Mouse (Mus musculus): ENCODE measurements at regions not wholly inside any gene's neighbourhood (a gene's known extent, or its start where the extent isn't known, plus 50 kb on each side); places are given as distances from the start of the nearest gene placed in this dataset.

DNA sequence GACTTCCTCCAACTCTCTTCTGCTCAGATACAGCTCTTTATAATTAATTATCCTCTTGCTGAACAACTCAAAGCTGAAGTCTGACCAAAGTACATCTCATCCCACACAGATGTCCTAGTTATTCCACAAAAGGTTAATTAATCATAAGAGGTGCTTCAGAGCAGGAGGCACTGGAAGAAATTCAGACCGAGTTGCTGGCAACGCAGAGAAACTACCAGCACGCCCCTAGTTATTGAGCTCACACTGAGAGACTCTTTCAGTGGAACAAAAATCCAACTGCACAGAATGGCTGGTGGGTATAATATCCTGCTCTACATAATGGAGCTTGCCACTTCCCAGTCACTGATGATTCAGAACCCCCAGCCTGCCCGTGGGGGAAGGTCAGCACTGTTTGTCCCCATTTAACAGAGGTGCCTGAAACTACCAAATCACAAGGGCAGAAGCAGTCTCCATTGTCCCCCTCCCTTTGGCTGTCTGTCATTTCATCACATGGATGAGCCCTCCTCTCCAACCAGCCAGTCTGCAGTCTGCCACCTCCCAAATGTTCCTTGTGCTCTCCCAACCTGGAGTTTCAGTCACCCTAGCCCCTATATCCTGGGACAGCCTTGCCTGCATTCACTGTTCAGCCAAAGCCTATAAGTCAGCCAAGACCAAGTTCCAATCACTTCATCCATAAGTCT lies 170.3 kb upstream of the Creb1 start:
- DNase-seq (ENCODE audit: low read depth), result no peak

DNA sequence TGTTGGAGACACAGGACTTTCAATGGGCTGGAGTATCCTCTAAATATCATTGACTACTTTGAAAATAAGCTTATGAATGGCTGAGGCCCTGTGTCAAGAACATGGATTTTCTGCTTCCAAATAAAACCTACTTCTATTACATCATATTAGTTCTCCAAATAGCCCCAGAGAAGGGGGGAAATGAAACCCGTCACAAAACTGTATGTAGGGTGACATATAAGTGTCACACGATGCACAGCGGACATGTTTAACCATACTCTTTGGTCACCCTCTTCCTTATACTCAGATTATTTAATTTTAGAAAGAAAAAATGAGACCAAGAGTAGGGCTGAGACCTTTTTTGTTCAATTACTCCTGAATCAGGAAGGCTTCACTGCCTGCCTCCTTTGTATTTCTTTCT lies 189.2 kb upstream of the Creb1 start:
- no peak for DNase-seq (ENCODE audit: low read depth)

DNA sequence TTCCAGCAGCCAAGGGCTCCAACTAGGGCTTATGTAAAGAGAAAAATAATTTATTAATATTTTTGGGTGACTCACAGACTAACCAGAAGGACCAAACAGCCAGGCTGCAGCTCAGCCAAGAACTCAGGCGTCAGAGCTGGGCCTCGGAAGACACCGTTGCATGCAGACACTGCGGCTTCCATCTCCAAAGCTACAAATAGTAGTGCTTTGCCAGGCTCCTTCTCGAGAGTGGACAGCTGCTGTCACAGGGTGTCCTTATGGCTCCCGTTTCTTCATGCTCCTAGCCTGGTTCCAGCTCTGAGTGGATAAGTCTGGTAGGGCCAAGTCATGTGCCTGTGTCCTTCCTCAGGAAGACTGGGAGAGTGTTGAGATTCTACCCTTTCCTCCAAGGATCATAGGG lies 190.8 kb upstream of the Creb1 start:
- peak; percentile 20 for DNase-seq (ENCODE audit: low read depth)

DNA sequence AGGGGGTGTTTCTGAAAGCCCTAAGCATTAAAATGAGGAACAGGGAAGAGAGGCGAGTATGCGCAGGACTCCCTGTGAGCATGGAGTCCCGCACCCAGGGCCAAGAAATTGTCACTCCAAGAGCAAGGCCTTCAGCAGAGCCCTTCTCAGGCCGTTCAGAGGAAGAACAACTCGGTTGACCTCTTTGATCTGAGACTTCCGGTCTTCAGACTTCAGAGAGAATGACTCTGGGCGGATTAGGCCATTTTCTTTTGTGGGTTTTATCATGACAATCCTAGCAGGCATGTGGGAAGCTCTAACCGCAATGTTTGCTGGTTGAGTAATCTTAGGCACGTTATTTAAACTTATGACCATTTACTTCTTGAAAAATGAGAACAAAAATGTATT lies 193.9 kb upstream of the Creb1 start:
- peak; percentile 72 for DNase-seq (ENCODE audit: low read depth)

DNA sequence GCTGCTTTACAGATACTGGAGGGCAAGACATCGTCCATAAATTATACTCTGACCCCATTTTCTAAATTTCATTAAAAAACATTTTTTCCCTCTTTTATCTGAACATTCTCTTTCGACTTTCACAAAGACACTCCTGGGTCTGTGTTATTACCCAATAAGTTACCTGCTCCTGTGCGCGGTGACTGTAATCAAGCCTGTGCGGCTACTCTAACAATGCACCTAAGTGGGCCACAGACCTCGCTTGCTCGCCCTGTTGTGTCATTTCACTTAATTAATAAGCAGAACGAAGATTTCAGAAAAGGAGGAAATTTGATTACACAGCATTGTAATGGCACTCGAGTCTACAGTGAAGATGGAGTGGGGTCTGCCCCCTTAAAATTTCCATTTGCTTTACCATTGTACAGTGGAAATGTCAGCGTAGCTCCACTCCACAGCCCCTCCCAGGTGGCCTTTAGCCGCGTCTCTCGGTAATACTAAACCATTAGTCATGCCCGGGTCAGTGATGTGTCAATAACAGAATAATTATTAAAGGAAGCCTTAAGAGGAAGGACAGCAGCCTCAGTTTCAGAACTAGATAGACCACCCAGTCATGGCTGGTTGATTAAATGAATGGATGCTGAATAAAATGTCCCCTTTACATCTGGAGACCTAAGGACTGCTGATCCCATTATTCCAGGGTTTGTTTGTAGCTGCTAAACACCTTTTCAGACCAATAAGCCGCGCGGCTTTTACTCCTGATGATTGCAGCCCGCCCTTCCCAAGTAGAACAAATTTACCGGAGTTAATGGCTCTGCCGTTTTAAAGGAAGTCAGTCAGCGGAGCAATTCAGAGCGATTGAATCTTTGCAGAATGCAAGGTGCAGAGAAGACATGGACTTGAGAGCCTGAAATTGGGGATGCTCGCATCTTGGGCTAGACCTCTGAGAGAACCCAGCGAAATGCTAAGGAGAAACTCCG lies 194.5 kb upstream of the Creb1 start:
- DNase-seq (ENCODE audit: low read depth), result no peak

DNA sequence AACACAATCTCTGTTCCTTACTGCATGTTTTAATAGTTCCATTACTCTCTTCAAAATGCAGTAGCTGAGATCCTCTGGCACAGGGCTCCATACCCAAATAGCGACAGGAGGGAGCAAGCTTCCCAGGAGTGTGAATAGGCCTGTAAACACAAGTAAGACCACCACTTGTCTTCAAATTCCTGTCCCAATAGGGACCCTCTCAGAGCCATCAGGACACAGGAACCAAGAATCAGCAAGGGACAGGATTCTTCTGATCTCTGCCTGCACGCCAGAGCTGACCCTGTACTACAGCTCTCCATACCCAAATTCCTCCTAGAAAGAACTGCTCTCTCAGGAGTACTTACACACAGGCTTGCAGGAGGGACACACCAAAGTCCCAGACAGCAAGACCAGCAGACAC lies 200.9 kb upstream of the Creb1 start:
- no peak for DNase-seq (ENCODE audit: low read depth)

DNA sequence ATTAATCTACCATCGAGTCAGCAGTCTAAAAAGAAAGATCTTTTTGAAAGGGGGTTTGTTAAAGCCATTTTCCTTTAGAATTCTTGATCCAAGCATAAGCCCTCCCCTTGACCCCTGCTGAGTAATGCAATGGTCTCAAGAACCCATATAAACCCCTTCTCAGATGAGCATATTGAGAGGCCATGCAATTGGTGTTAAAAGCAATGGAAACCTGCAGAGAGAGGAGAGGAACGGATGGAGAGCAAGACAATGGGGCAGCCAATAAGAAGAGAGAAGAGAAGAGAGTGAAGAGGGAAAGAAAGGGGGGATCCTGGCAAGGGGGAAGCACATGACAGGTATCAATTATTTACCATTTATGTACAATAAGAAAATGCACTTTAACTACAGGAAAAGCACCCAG lies 201.7 kb upstream of the Creb1 start:
- no peak for DNase-seq (ENCODE audit: low read depth)

DNA sequence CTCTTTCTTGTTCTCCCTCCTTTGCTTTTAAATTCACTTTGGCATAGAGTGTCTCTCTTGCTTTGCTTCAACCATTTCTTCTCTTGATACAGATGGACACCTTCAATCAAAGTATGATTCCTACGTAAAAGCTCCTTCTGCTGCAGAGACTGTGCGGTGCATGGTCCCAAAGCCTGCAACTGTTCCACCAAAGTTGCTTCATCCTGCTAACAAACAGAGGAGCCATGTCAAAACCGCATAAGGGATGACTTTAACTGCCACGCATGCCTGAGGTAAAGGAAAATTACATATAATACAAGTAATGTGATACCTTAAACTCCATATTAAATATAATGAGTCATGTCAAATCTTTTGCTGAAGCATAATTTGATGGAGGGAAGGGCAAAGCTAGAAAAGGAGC lies 200.1 kb upstream of the Klf7 start:
- peak; percentile 68 for DNase-seq (ENCODE audit: low read depth)

DNA sequence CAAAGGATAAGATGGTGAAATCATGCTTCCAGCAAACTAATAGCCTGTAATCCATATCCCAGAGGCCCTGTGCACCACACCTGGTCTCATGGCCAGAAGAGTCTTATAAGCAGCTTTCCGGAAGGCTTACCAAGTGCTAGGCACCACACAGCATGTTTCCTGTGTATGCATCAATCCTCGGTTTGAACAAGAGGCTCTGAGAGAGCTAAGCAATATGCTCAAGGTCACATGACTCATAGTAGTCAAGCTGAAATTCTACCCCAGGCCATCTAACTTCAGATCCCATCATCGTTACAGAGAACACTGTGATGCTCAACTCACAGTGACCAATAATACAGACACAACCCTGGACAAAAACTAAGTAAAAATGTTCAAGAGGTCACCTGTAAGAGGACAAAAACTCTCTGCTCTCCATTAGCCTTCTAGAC lies 197.1 kb upstream of the Klf7 start:
- DNase-seq (ENCODE audit: low read depth), result peak; percentile 27

DNA sequence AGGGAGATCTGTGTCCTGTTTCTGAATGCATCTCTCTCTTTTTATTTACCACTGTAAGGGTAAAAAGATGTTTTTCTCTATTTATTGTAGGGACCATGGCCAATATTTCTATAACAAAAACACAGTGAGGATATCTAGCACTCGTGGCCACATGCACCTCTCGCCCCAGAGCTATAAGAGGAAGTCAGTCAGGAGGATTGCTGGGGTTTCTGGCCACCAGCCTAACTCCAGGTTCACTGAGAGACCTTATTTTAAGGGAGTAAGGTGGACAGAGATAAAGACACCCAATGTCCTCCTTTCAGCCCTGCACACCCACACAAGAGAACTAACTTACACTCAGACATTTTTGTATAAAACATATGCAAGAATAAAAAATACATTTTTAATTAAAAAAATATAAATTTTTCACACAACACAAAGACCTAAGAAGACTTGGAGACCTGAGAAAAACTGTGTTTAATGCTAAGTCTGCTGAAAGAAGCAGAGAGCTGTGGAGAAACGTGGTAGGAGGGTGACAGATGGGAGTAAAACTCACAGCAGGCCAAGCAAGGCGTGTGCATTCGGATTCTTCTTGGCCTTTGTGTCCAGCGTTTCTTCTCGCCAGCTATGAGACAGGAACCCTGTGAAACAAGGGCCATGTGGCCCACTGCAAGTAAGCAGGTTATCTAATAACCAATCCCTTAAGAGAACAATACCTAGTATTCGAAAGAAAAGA lies 196.5 kb upstream of the Klf7 start:
- no peak for DNase-seq (ENCODE audit: low read depth)

DNA sequence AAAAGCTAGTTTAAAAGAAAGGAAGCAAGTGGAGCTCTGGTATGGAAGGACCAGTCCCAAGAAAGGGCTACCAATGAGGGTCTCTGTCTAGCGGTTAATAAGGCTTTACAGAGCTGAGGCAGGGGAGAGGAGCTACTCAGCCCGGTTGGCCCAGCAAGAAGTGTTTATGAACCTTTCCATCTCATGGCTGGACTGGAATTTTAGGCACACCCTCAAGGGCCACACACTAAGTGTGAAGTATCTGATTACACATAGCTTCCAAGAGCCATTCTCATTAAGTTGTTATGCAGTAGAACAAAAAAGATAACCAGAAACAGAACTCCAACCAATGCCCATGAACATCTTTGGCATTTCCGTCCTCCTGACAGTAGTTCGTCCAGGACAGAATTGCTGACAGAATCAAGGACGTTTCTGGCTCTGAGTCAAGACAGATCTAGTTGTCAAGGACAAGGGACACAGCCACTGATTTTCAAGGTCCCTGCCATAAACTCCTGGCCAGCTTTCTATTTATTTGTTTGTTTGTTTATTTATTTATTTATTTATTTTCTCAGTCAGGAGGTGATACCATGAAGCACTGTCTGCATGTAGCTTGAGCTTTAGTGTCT lies 195.1 kb upstream of the Klf7 start:
- peak; percentile 14 for DNase-seq (ENCODE audit: low read depth)

DNA sequence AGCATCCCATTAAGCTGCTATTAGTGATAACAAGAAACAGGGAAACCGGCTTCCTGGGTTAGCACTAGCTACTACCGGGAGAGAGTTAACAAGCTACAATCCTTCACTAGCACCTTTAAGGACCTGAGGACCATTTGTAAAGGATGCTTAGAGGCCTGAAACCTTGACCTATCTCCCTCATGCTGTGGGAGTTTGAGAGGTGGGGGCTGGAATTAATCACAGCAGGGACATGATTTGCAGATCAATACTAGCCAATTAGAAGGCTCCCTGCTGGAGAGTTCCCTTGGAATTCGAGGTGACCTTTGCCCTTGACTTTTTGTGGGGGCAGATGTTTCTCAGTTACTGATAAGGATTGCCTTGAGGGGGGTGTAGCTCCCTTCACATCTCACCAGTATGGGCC lies 189.3 kb upstream of the Klf7 start:
- no peak for DNase-seq (ENCODE audit: low read depth)

DNA sequence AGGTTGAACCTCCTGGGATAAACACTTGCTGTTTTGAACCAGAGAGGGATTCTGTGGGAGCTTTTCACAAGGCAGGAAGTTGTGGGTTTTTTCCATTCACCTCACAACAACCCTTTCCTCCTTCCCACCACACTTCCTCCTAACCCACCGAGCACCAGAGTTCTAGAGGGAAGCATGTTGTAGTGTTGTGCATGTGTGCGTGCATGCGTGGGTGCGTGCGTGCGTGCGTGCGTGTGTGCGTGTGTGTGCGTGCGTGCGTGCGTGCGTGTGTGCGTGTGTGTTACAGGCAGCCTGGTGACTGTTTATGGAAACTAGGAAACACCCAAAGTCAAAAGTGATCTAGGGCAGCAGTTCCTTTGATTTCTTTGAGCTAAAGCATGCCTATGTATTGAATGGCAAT lies 186.5 kb upstream of the Klf7 start:
- DNase-seq (ENCODE audit: low read depth), result no peak

DNA sequence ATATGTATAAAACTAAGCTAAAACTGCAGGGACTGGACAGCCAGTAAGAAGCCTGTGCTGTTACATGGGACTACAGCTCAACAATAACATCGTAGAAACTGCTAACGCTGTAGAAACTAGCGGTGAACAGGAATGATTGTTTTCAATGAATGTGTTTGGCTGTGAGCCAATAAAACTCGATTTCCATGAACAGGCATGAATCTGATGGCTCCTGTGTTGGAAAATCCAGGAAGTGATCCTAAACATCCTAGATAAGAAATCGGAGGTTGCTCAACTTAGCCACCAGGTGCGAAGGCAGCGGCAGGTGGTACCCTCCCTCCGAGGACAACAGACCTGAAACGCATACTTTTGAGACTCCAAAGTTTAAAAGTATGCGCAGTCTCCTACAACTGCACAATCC lies 186.0 kb upstream of the Klf7 start:
- DNase-seq (ENCODE audit: low read depth), result no peak

DNA sequence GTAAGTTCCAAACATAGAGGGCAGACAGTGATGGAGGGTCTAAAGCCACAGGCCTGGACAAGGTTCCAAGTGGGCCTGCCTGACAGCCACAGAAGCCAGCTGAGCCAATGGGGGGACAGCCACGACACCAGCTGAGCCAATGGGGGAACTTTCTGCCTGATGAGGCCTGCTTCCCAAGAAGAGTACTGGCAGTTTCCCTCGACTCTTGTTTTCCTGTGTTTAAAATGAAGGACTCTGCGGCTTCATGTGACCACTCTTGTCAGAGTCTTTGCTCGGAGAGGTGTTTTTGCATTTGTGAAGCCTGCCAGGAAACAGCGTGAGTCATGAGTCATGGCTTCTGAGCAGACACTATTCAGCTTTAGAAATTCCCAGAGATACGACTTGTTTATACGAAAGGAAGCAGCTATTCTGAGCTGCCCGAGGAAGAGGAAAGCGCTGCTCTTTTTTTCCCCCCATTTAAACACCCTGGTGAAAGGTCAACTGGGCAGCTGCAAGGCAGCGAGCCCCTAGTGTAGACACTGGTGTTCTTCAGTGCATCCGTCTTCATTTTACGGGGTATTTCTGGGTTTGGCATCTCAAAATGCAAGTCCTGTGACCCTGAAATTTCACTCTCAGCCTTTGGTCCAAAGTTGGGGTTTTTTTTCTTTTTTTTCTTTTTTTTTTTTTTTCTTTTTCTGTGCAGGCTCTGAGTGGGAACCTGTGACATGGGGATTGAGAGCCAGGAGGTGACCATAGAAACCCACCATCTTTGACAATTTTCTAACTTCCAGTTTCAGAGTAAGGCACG lies 183.5 kb upstream of the Klf7 start:
- DNase-seq (ENCODE audit: low read depth), result peak; percentile 96

DNA sequence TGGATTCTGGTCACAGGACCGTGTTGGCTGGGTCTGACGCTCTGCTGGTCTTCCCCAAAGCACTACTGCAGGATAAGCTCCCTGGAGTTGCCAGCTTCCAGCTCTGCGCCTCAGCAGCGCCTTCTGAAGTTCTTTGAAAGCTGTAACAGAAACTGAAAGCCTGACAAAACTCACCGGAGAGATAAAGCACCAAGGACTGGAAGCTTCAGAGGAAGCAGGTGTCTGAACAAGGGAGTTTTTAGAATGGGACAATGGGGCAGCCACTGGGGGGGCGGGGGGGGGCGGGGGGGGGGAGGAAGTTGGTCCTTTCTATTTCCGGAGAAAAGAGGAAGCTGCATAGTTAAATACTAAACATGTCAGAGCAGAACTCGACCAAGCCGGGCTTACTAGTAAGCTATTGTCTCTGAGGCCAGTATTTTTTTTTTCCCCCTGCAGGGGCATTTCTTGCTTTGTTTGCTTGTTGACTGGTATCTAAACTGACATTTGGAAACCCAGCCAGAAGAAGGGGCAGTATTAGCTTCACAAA lies 180.8 kb upstream of the Klf7 start:
- peak; percentile 44 for DNase-seq (ENCODE audit: low read depth)

DNA sequence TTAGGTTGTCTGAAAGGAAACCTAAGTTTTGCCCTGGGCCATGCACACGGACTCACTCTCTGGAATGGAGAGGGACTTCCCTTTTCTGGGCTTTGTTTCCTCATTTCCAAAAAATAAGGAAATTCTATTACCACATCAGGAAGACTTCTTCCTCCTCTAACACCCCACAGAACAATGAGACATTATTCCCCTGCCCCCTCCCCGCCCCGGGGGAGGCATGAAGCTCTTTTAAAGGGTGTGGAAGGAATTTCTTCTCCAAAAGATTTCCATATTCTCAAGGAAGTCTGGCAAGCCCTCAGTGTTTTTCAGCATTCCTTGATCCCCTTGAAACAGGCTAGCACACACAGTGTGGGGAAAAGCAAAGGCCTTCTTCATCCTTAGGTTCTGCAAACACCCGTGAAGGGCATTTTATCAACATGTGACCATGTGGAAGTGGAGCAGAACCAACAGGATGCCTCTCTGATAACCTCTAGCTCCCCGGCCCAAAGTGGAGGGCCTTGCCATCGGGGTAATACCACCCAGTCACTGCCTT lies 179.5 kb upstream of the Klf7 start:
- DNase-seq (ENCODE audit: low read depth), result peak; percentile 64

DNA sequence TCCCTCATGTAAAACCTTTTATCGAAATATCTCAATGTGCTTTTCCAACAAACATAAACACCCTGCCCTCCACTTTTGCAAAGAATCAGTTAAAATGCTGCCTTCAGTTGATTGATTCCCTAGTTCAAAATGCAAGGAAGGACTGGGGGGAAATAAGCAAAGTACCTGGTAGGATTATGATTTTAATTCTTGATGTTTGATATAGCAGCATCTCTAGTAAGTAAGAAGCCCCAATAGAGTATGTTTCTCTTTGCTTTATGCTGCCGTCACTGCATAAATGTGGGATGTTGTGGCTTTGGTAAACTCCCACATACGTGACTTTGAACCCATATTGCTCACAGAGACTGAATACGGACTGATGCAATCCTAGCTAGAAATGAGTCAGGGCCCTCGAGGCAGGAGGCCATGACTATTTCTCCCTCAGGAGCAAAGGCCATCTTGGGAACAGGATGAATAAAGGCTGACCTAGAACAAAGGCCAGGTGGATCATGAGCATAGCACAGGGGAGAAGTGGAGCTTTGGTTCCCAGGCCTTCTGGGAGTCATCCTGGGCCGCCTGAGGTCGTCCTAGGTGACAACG lies 179.0 kb upstream of the Klf7 start:
- DNase-seq (ENCODE audit: low read depth), result peak; percentile 79

DNA sequence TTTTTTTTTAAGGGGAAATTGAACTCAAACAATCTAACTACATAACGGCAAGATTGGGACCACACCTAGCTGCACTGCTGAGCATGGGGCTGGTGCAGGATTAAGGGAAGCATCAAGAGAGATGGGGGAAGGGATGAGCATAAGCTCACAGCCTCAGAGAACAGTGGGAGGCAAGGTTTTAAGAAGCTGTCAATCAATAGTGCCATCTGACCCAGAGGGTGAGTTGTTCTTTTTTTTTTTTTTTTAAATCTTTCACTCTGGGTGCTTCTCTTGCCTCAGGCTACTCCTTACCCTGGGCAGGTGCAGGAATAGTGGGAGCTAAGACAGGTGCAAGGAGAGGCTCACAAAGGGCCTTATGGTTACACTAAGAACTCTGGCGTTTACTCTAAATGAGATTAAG lies 176.9 kb upstream of the Klf7 start:
- DNase-seq (ENCODE audit: low read depth), result no peak

DNA sequence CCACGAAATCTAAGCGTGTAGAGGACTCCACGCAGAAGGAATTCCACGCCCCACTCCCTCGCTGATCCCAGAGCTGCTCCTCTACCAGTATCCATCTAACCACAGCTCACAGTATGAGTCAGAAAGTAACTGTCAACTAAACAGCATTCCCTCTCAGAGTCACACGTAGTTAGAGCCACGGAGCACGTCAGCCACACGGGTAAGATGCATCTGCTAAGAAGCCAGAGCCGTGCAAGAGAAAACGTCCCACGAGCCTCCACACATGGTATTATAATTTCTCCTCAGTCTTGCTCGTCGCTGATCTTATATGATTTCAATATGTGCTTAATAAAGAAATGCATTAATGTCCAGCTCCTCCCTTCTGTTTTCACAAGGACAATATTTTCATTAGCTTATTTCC lies 176.1 kb upstream of the Klf7 start:
- DNase-seq (ENCODE audit: low read depth), result no peak

DNA sequence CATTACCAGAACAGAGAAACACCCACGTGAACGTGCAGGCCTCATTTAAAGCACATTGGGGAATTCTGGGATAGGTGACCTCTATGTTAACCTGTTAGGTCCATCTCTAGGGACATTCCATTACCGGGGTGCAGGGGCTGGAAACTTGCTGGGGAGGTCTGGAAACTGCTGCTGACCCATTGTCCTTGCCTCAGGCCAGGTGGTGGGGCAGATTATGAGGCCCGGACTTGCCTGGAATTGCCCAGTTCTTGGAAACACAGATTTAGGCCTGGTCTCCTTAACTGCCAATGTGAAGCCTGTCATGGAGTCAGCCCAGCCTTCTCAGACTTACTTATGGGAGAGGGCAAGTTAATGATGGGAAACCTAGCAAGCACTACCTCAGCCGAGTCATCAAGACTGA lies 175.3 kb upstream of the Klf7 start:
- no peak for DNase-seq (ENCODE audit: low read depth)

Data from NIH3T3 (cell line).